Mouse (Mus musculus): ENCODE measurements at regions not wholly inside any gene's neighbourhood (a gene's known extent, or its start where the extent isn't known, plus 50 kb on each side); places are given as distances from the start of the nearest gene placed in this dataset.
A peak's percentile ranks its signal among the peaks of the same experiment; 100 is the strongest.

DNA sequence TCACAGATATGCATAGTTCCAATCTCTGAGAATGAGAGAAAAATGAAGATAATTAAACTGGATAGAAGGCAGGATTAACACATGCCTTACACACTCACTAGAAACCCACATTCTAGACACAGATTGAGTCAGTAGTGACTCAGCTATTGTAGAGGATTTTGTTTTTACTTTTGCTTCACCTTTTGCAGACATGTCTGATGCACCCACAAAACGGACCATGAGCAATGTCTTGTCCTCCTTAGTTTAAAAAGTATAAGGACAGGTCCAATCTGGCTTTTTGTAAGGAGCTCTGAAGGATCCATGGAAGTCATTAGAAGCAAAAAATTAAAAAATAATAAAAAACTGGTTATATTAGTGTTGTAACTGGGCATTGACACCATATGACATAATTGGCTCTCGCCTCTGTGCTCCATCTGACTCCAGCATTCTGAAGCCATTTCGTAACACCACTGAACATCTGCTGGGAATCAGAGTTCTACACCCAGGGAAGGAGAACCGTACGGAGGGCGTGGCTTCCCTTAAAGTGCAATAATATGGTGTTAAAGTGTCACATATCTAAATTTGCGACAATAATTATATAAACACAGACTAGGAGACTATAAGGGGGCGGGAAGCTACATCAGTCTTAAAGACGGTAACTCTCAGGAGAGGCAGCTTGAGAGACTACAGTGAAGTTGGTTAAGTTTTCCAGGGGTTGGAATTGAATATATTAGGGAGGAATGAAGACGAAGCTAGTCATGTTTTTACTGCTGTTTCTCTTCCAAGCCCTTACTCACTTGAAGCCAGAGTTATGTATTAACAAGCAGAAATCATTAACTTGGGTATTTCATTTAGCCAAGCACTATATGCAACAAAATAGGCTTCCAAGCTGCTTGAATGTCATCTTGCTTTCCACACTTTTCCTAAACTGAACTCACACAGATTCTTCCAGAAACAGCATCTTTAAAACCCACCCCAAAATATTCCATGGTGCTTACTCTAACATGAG is 558.0 kb downstream of the Ebf1 start:
- DNase-seq: no peak

DNA sequence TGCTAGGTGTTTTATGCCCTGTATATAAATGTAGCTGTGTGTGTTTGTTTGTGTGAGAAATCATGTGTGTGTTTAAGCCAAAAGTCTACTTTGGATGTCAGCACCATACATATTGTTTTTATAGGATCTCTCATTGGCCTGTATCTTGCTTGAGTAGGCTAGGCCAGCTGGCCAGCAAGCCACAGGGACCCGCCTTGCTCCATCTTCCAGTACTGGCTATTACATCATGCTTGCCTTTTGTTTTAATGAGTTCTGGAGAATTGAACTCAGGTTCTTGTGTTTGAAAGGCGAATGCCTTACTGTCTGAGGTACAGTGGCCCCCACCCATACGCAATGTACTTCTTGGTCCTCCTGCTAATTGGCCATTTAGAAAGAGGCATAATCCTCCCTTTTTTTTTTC is 559.9 kb downstream of the Ebf1 start:
- no peak for DNase-seq

DNA sequence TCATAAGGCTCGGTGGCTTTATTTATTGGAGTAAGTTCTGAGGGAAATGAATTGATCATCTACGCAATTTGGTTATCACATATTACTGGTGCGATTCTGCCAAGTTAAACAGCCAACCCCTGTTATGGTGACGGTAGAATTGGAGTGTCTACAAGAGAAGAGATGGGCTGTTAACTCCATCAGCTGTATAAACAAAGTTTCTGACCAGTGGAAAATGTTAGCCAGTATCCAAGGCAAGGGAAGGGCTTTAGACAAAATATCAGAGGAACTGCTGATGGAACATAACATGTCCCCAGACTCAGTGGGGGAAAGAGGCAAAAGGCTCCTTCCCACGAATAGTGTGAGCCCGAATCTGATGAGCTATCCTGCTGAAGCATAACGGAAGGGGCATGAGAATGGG is 560.9 kb downstream of the Ebf1 start:
- no peak for DNase-seq

DNA sequence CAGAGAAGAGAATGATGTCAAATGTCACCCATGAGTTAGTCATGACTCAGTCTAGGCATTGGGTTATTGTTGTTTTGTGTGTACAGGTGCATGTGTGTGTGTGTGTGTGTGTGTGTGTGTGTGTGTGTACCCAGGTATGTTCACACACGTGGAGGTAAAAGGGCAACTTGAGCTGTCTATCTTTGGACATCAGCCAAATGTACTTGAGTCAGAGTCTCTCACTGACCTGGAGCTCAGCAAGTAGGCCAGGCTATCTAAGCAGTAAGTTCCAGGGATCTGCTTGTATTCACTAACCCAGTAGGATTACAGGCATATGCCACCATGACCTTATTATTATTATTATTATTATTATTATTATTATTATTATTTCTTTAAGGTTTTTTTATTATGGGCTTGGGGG is 561.9 kb downstream of the Ebf1 start:
- no peak for DNase-seq

DNA sequence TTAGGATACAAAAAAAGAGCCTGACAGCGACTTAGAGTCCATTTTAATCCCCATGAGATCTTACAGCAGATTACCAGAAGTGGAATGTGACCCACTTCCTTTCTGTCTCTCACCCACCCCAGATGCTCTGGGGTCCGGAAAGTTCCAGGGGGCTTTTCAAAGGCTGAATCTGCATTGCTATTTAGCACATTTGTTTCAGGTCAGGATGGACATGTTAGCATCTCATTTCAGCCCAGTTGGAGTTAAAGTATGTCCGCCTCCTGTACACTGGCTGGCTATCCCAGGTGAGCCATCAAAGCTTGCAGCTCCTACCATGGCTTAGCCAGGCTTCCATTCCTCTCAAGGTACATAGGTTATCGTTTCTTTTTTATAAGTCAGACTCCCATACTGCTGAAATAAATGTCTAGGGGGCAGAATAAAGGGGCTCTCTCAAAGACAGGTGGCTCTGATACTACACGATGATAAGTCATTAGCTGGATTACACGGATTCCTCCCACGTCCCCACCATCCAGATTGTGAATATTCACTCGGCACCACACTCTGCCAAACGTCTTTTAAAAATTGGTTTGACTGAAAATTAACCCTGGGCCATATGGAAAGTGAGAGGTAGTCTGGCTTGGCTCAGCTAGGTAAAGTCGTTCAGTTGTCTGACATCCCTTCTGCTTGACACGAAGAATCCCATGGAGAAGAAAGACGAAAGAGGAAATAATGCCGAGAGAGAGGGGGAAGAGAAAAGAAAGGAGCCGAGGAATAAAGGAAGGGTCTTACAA is 573.7 kb downstream of the Ebf1 start:
- no peak for DNase-seq

DNA sequence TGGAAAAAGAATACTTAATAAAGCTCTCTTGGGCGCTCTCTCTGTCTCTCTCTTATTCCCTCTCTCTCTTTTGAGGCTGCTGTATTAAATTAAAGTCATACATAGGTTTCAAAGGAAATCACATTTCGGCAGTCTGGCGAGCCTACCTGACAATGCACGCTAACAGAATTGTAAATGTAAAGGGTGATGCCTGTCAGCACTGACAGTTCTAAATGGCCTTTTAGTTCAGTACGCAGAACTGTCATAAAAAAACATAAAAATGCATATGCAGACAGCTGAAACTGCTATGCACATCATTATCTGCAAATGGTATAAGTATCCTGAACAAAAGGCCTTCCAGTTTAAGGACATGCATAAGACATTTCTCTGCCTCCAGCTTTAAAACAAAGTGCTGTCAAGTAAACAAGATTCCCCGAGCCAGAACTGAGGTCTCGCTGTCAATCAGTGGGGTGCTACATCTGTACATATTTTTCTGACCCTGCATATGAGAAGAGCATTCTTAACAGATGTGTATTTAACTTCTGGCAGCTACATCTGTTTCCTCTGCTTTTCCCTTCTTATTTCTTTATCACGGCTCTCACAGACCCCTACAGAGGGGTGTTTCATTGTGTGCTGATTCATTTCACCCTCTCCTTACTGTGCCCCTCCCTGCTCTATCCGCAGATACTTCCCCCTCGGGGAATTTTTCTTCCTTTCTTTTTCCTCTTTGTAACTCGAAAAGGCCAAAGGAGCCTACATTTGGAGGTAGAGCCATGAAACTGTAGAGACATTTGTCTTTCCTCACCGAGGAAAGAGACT is 574.5 kb downstream of the Ebf1 start:
- no peak for DNase-seq

DNA sequence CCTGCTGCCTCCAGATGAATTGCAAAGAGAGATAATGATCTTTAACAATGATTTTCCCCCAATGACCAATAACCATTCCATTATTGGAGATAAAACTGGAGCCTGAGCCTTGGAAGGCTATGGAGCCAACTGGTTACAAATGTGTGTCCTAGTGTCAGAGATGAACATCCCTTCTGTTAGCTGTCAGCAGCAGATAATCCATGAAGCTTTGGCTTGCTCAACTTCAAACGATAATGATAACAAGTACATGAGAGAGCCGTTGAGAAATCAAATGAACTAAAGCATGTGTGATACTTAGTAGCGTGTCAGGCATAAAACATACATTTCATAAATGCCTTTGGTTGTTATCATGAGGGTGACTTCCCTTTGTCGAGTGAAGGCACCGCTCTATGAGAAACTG is 576.2 kb downstream of the Ebf1 start:
- DNase-seq: no peak

DNA sequence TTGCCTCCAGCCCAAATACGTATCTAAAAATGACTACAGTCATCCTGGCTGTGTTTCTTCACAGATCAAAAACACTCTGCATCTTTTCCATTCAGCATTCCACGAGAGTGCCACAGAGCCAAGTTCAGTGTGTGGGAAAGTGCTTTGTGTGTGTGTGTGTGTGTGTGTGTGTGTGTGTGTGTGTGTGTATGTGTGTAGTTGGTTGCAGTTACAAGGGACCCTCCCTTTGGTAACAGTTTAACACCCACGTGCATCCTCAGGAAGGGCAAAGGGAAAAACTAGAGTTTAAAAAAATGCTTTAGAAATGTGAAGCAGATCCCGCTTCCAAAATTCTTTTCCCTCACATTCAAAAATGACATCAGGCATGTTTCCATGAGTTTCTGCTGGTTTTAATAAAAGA is 582.4 kb downstream of the Ebf1 start:
- no peak for DNase-seq

DNA sequence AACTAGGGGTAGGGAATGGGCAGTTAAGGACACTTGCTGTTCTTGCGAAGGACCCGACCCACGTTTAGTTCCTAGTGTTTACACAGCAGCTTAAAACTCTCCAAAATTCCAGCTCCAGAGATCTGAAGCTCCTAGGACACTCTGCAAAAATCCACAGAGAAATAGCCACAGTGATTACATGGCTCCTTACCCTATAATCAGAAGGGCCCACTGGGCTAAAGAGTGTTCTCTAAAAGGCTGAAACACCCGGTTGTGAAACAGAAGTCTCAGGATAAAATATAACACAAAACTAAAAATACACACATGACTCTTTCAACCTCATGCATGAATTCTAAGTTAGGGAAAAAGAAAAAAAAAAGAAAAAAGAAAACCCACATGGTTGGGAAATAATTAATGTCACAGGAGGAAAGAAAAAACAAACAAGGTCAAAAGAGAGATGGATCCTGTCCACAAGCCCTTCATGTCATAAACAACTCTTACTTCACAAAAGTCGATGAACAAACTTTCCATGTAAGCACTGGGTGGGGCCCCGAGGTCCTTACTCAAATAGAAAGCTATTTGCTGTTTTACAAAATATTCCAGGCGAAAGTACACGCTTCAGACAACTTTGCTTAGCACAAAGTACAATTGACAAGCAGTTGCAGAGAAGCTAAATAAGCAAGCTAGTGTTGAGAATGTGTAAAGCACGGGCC is 583.7 kb downstream of the Ebf1 start:
- DNase-seq: no peak

DNA sequence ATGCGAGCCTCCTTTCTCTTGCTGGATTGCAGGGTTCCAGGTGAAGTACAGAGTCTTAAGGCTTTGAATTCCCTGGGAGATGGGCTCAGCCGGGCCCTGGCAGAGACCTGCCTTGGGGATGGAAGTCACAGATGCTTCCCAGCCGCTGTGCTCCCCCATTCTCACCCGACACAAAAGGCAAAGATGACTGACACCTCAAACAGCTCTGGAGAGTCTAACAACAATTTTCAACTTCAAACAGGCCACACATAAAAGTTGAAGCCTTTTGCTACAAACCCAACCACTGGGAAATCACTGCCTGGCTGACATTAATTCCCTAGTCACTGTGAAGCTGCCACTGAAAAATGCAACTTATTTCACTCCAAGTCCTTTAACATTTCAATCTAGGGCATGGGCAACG is 586.3 kb downstream of the Ebf1 start:
- no peak for DNase-seq

DNA sequence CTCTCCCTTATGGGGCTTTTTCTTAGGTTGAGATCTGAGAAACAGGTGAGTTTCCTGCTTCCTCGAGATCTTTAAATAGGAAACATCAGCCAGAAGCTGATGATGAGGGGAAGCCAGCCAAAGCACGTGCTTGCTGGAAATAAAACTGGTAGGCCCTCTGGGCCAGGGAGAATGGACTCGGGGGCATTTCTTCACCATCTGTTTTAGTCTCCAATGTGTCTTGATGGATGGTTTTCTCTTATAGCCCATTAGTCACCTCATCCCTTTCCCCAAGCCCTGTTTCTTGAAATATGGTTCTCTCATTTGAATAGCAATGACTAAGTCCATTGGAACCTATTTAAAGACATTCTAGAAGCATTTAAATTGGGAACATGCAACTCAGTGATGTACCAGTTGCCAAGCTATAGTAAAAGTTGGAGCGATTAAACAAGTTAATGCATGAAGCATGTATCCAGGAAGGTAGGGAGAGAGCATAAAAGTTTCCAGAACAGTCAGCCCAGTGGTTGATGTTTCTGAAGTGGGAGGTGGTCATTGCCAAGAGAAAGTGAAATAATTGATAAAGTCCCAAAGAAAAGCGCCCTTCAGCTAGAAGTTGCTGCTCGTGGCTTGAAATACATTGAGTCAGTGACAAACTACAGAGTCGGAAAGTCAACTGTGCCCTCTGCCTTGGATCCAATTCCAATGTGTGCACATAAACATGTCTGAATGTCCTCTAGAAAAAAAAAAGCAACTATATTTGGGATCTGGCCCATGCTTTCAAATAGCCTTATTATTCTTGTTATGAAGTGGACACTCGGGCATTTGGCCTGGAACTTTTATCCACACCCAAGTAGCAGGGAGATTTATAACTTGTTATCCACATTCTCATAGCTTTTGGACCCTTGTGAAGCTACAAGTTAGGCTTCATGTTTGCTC is 589.8 kb downstream of the Ebf1 start:
- DNase-seq: no peak

DNA sequence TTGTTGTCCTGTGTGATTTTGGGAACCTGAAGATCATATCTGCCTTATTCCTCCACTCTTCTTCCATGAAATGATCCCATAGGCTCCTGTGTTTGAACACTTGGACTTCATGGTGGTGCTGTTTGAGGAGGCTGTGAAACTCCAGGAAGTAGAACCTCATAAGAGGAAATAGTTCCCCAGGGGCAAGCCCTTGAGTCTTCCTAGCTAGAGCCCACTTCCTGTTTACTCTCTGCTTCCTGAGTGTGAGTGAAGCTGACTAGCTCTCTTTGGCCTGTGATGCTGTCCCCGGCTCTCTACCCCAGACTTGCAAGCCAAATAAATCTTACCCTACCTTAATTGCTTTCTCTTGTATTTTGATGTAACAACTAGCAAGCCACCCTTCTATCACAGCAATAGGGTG is 597.0 kb downstream of the Ebf1 start:
- DNase-seq: peak; percentile 46 to 55

DNA sequence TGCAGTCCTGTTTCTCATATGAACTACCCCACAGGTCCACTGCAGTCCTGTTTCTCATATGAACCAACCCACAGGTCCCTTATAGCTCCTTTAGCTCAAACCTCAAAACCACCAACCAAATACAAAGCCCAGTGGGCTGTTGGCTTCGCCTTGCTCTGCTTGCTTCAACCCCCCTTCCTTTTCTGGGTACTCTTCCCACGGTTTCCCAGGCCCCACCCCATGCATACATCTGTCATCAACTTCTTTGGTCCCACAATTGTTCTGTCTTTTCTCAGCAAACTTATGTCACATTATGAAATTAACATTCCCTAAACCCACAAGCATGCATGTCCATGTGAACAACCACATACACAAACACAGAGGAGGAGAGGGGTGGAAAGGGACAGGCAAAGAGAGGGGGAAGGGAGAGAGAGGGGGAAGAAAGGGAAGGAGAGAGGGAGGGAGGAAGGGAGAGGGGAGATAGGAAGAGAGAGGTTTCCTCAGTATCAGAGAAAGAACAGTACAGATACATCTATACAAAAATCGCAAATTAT is 599.9 kb downstream of the Ebf1 start:
- no peak for DNase-seq

DNA sequence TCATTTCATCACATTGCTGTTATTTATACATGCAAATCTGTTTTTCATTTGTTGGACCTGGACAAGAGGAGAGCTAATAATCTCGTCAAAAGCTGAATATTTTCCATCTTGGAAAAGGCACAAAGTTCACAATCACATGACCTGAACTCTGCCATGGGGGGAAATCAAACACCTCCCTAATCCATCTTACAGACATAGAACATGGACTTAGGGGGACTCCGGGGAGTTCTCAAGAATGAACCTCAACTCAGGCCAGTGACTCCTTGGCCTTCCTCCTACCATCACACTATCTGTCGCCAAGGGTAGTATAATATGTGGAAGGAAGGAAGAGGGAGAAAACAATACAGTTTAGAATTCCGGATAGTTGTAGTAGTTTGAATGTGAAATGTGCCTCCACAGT is 602.1 kb downstream of the Ebf1 start:
- no peak for DNase-seq

DNA sequence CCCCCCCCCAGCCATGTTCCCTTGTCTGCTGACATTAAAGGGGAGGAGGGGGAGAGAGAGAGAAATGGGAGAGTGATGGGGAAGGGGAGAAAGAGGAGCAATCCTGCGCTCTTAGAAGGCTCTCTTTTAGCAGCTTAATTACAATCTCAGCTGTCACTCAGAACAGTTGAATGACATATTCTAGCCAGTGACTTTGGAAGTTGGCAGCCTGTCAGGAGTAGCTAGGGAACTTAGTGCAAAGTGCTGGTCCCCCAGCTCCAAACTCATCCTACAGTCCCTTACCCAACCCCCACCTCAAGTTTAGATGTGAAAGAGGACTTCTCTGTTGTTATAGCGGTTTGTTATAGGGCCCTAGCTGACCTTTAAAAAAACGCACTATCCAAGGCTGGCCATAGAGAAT is 604.9 kb downstream of the Ebf1 start:
- no peak for DNase-seq

DNA sequence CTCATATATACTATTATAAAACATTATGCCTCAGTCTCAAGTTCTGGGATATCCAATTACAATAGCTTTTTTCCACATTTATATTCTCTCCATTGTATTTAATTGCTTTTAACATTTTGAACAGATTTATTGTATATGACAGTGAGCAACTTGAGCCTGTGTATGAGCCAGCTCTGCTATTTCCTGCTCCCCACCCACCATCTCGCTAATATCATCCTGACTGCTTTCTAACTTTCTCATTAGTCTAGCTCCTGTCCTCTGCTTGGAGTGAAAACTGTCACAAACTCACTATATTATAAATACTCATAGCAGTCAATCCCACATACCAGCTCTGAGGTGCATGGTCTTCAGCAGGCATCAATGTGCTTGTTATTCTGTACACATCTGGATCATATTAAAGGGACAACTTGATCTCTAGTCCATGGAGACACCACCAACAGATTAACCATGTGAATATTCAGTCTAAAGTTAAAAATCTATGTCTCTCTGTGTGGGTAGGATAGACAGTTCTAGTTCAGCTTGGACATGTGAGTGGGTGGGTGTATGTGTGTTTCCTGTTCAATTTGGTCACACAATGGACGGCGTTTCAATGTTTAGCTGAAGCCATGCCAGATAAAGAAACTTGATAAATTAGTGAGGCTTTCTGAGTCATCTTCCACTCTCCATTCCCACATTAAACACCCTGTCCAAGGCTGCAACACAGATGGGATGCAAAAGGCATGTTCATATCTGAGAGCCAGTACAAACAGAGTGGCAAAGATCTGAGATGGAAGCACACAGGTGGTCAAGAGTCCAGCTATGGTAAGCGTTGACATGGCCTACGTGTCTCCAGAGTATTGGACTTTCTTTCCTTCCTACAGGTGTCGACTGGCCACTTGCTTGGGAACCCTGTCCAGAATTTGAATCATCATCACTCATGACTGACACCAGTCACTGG is 616.1 kb upstream of the Clint1 start:
- no peak for DNase-seq

DNA sequence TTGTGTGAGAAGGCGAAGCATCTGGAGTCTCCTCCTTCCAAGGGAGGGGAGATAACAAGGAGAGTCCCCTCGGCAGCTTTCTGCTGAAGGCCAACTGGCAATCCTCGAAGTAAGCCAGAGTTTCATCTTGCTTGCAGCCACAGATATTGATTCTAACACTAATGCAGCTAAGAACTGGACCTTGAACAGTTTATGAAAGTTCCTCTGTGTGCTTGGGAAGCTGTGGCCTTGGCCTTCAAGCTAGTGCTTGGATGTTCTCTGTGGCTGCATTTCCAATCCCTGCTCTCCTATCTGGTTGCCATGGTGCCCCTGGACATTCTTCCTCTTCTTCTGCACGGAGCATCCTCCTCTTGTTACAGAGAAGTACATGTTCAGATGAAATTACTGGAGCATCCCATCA is 614.8 kb upstream of the Clint1 start:
- DNase-seq: no peak

DNA sequence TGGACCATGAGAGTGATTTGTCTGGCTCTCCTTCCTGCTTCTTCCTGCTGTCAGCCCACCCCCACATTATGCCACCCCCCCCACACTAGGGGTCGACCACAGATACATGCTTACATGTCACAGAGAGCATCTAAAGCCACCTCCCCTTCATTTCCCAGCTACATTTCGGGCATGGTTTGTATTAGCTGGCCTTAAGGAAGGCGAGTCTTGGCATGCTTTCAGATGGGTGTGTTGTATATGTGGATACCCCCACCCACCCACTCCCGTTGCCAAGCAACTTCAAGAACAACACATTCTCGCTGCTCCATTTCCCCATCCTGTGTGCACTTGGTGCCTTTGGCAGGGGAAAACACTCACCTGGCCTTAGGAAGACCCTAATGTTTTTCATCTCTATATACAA is 612.8 kb upstream of the Clint1 start:
- no peak for DNase-seq

DNA sequence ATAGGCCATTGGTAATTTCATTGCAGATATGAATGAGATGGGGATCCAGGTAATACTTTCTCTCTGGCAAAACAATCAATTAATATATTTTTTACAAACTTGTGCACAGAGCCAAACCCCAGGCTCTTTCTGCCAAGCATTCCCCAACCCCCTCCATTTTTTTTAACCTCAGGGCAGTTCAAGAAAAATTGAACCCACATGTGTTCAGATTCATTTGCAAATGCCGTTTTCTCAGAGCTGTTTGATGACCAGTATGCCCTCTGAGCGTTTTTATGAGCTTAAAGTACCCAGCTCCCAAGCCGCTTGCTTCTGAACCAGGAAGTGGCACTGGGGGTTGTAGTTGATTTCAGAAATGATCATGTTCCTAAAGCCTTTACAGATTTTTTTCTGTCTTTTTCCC is 611.4 kb upstream of the Clint1 start:
- DNase-seq: no peak

DNA sequence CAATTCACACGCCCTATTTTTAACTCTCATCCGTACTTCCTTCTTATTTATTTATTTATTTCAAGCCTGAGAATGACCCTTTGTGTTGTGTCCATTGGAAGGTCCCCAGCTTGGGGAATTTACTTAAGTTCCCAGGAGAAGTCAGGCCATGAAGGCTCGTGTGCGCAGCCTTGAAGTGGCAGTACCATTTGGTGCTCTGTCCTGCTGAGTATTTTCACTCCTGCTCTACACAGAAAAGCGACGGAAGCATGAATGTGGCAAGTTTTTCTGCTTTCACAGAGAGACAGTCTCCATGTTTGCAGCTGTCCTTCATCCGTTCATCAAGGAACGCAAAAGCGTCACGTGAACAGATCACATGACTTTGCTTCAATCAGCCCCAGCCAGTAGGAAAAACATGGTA is 610.2 kb upstream of the Clint1 start:
- no peak for DNase-seq
